Mouse (Mus musculus): Measurements from ENCODE around the gene Grn.

DNA sequence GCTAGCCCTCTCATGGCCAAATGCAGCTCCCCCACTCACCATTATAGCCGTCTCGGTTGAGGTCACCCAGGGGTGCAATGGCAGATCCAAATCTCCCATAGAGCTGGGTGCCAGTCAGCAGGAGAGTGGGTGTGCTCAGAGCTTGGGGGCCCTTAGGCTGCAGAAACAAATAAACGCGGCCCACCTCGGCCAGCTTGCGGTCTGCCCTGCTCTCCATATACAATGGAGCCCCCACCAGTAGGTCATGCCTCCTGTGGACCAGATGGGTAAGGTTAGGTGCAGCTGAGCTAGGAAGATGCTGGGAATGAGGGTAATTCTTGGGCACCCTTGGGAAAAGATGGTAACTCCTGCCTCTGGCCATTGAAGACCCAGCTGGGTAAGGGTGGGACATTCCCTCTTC lies 34.8 kb downstream of the Grn start:
- TF ChIP-seq CTCF (IDR thresholded peaks at IDR 0.05; ENCODE audit: control insufficient read depth, insufficient read depth, insufficient replicate concordance, low read depth, low read length) (no peak), POLR2A (IDR thresholded peaks at IDR 0.05; ENCODE audit: control insufficient read depth, low read depth, low read length) (no peak)
